Mouse (Mus musculus): ENCODE results near the gene Cacng6.

DNA sequence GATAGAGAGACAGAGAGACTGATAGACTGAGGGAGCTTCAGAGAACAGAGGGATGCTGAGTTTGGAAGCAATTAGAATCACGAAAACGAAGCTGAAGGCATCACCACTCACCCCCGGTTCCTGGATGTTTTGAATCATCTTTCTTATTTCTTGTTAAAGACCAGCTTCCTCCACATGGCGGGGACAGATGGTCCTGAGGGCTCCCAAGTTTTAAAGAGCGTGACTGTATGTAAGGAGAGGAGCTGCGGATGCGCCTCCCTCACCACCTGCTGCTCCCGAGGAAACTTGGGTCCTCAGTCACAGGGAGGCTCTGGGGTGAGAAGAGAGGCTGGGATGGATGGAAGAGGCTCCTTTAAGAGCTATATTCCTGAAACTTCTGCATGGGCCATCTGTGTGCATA, 36.3 kb downstream of the Cacng6 start:
- TF ChIP-seq POLR2A (IDR thresholded peaks at IDR 0.05; ENCODE audit: low read depth, low read length) (no peak), CTCF (IDR thresholded peaks at IDR 0.05; ENCODE audit: extremely low read depth, insufficient read depth, insufficient read length, insufficient replicate concordance) (no peak)

Measured in spleen, adult 2 months (tissue).